Mouse (Mus musculus): ENCODE measurements at regions not wholly inside any gene's neighbourhood (a gene's known extent, or its start where the extent isn't known, plus 50 kb on each side); places are given as distances from the start of the nearest gene placed in this dataset.

DNA sequence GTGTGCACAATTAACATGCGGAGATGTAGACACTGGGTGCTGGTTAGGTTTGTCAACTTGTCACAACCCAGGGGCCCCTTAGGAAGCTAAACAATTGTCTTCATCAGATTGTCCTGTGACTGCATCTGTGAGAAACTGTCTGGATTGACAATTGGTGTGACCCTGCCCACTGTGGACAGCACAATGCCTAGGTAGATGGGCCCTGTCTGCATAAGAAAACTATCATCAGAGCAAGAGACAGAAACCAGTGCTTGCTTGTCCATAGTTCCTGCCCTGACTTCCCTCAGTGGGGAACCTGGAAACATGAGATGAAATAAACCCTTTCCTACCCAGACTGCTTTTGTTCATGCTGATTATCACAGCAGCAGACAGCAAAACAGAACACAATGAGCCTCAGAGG is 63.5 kb upstream of the Tyw5 start:
- DNase-seq (ENCODE audit: low read depth, low spot score): peak; percentile 29

DNA sequence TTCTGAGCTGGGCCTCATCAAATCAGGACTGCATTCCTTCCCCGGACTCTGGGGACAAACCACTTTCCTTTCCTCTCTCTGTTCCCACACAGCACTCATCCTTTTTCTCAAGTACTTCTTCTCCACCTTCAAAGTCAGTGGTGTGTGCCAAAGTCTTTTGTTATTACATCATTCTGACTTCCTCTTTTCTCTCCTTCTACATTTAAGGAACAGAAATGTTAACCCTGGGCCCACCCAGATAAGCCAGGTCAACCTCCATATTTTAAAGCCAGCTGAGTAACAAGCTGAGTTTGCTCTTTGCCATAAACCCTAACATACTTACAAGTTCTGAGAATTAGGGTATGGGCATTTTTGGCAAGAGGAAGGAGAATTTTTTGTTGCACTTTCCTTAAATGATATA is 65.3 kb upstream of the Tyw5 start:
- no peak for DNase-seq (ENCODE audit: low read depth, low spot score)

DNA sequence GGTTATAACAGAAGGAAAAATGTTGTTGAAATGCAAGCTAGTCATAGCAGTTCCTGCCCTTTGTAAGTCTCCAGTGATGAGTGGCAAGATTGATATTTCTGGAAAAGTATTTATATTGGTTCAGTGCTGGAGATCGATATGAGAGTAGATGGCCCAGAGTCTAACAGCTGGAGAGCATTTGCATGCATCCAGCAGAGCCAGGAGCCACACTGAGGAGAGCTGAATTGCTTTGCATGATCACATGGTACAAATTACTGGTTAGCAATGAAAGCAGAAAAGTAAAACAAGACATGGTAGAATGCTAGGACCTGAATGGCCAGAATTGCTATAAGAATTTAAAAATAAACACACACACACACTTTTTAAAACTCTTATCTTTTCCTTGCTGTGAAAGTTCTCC is 70.8 kb upstream of the Tyw5 start:
- no peak for DNase-seq (ENCODE audit: low read depth, low spot score)

DNA sequence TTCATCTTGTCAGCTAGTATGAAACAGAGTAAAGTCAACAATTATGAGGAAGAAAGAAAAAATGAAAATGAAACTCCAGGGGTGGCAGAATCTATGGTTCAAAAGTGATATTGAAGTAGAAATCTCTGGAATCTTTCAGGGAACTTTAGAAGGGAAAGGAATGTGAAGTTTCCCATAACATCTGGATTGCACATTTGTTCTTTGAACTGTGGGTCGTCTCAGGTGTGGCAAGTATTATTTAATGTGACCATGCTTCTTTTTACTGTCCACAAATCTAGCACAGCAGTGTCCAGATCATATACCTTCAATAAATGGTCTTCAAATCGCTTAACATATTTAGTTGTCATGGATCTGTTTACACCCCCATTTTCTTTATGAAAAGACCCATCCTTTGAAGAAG is 71.2 kb upstream of the Tyw5 start:
- DNase-seq (ENCODE audit: low read depth, low spot score): no peak

DNA sequence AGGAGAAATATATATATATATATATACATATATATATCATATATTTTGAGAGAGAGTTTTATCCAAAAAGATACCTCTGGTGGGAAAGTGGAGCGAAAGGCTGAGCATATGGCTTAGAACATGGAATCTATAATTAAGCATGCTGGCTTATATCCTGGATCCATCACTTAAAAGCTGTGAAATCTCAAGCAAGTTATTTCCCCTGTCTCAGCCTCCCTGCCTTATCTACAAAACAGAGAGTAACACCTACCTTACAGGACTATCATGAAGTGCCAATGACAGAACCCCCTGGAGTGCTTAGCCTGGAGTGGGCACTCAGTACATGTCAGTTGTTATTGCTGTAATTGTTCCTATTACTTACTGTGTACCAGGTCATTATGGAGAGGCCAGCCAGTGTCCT is 71.9 kb upstream of the Tyw5 start:
- no peak for DNase-seq (ENCODE audit: low read depth, low spot score)

DNA sequence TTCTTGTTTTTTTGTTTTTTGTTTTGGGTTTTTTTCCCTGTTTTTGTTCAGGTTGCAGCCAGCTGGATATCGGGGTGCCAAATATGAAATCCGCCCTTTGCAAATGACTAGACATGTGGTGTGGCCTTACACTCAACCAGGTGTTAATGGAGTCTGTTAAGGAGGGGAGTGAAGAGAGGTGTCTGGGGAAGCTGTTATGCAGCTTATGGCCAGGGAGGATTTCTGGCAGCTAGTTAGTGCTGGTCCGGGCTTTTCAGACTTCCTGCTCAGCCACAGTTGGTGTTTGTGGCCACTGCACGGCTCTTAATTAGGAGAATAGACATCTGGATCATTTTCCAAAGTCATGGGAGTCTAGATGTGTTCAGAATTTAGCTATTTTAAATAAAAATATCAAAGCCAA is 72.7 kb upstream of the Tyw5 start:
- no peak for DNase-seq (ENCODE audit: low read depth, low spot score)

DNA sequence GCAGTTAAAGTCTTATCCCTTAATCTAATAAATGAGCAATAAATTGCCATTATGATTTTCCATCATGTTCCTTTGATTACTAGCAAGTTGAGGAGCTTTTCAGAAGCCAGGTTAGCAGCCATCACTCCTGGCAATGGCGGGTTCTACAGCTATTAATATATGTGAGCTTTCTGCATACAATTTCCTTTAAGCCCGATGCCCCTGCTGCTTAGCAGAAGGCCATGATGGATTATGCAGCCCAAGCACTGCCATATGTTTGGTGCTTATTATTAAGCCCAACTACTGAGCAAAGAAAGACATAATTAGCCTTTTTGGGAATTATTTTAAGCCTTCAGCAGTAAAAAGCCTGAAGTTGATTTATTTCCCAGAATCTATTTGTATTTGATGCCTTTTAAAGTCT is 82.3 kb upstream of the Tyw5 start:
- no peak for DNase-seq (ENCODE audit: low read depth, low spot score)

DNA sequence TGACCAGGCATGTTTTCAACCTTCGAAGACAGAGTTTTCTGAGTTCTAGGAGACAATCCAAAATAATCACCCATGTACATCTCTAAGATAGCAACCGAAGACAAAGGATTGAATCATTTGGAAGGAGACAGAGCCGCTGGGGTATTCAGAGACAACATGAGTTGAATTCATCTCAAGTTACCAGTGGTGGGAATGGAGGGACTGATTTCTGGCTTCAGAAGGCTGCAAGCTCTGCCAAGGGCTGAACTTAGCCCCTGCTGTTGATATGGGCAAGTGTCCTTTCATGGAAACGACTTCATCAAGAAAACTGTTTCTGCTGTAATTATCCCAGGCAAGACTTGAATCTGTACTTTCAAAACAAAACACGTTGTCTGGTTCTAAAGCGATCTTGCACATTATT is 82.7 kb upstream of the Tyw5 start:
- no peak for DNase-seq (ENCODE audit: low read depth, low spot score)

DNA sequence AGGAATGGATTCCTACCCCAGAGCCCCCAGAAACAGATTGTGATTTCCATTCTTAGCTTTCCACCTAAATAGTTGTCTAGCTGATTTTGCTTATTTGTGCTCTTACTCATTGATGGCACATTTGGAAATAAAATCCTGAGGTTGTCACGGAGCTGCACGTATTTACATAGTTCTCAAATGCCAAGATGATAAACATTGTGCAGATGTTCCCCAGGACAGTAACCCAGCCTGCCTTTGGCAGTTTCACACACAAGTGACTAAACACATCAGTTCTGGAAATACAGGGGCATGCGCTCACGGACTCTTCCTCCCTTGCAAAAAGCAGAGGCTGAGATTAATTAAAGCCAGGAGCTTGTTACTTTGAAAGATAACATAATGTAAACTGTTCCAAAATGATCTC is 83.1 kb upstream of the Tyw5 start:
- DNase-seq (ENCODE audit: low read depth, low spot score): no peak

DNA sequence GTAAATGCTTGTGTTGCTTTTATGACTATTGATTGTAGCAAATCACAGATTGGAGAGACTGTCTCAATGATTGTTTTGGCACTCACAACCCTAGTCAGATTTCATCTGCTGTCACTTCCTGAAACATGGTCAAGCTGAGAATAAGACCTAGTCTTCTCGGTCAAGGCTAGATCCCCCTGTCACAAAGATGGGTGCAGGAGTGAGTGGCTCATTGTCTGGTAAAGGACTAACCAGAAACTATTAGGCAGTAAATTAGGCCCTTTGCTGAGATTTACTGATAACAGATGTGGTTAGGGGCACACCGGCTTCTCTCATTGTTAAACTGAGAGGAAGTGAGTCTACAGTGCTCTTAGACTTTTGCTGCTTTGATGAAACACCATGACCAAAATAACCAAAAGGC is 85.8 kb upstream of the Tyw5 start:
- DNase-seq (ENCODE audit: low read depth, low spot score): no peak

DNA sequence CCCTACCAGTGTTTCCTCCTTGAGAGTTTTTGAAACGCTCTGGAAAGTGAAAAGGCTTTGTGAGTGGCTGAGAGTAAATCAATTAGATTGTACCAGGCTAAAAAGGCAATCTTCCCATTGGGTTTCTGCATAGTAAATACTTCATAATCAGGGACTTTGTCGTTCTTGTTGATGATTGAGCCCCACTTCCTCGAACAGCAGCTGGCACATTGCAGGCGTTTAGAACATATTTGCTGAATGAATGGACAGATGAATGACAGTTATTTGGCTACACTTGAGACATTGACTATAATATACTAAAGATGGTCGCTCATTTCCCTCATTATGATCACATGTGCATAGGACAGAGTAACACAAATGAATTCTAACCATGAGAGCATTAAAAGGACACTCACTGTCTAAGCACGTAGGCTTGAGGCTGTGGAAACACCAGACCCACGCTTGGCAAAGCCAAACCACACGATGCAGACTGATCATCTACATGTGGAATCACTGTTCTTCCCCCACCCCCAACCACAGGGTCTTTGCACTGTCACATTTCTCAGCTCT is 90.7 kb upstream of the Tyw5 start:
- DNase-seq (ENCODE audit: low read depth, low spot score): no peak

DNA sequence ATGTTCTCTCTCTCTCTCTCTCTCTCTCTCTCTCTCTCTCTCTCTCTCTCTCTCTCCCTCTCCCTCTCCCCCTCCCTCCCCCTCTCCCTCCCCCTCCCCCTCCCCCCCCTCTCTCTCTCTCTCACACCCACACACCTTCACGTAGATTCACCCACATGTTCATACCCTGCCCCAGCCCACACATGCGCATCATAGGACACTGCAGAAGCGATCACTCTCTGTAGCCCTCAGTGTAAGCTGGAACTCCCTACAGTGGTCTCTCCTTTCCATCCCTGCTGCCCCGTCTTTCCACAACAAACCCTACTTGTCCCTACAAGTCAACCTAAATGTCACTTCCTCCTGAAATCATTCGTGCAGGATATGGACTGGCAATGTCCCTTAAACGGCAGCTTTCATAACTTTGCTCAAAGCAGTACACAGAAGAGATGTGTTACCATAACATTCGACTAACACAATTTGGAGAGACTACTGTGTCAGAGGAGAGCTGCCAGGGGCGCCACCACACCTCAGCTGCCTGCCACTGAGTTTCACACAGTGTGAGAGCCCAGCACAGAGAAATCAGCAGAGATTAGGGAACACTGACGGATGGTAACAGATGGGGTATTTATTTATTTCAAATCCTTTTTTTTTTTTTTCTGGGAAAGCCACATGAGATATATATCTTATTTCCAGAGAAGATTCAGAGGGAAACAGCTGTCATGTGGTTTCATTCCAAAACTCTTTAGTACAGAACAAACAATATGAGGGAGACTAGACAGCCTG is 103.6 kb upstream of the Tyw5 start:
- no peak for DNase-seq (ENCODE audit: low read depth, low spot score)

DNA sequence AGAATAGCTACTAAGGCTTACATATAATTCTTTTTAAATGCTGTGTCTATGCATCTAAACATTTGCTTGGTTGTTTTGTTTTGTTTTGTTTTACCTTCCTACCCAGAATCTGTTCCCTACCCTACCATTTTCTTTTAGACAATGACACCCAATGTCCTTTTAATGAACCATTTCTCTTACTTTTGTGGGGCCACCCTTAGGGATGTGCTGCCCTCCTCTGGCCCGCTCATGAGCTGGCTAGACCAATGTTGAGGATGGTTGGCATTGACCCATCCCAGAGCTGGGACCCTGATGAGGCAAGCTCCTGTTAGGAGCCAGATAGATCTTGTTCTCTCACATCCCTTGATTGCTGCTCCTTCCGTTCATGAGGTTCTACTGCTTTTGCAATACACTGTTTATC is 105.0 kb upstream of the Tyw5 start:
- no peak for DNase-seq (ENCODE audit: low read depth, low spot score)

DNA sequence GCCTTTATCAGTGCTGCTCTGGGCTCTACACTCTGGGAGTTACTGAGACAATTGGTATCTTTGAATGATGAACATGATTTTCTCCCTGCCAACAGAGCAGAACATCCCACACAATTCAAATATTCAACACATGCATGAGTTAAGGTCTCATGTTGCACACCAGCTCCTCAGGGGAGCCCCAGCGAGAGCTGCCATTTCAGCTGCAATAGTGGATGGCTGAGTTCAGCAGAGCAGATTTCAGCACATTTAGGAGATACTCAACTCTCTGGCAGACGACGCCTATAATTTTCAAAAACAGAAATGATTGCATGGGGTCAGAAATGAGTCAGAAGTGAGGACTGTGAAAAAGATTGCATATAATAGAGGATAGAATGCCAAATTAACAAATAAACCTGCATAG is 105.6 kb upstream of the Tyw5 start:
- DNase-seq (ENCODE audit: low read depth, low spot score): no peak

DNA sequence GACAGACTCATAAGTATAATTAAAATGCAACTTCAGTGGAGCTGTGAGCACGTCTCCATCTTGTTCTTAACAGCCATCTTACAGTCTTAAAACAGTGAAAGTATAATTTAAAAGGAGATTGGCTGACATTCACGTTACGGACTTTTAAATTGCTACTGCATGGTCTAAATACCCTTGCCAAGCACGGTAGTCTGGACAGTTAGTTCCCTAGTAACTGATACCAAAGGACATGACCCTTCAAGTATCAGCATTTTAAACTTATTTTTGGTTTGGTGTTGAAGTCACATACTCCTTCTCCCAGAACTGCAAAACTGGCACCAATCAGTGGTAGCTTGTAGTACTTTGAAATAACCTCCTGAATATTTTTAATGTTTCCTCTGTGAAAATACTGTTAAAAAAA is 119.1 kb upstream of the Tyw5 start:
- DNase-seq (ENCODE audit: low read depth, low spot score): no peak

DNA sequence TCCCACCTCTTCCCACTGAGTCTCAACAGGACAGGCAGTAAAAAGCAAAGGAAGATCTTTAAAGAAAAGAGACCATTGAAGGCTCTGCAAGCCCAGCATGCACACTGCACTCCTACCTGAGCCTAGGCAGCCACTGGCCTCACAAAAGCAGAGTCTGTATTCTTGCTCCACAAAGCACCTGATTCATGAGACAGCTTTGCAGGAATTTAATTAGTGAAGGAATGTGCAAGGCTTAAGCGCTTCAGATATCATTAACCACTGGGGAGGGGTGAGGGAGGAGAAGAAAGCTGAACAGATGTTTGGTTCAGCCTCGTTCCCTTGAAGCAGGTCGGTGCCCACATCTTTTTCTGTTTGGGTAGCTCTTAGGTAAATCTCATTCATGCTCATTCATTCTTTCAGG is 121.8 kb upstream of the Tyw5 start:
- DNase-seq (ENCODE audit: low read depth, low spot score): no peak

DNA sequence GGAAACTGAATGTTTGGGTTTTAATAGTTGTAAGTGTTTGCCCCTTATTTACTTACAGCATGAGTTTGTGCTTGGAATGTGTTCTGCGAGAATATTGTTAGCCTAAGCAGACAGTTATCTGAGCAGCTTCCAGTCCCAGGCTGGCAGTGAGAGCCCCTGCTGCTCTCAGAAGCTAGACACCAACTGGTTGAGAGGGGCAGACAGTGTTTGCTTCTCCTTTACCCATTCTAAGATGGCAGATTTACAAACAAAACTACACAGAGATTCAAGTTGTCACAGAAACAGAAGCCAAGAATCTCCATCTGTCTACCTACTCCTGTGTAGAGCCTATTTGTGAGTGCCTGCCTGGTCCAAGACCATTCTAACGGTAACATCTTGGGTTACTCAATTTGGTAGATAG is 122.4 kb upstream of the Tyw5 start:
- DNase-seq (ENCODE audit: low read depth, low spot score): no peak

DNA sequence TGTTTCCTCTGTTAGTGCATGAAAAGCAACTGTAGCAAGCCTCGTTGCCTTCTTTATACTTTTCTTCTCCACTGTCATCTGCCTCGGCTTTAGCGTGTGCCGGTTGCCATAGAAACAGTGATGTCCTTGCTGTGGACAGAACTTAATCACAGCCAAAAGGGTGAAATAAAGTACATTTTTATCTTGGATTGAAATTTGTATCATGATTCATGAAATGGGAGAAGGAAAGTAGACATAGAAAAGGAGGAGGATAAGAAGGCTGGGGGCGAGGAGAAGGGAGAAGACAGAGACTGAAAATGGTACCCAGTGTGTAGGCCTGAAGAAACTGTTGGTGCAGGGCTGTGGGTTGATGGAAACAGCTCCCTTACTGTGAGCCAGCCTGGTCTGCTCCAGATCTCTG is 130.5 kb upstream of the Tyw5 start:
- no peak for DNase-seq (ENCODE audit: low read depth, low spot score)

DNA sequence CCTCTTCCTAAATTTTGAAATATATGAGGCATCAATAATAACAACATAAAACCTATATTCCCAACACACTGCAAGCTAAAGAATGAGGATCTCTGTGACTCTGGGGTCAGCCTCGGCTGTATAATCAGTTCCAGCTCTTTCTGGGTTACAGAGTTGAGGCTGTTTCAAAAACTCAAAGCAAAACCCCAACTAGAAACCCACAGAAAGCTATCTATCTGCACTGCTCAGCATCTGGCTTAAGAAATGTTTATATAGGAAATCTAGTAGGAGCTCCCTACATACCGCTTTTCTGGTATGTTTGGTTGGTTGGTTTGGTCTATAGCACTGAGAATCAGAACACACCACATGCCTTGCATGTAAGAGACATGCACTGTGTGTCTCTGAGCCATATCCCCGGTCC is 137.8 kb upstream of the Tyw5 start:
- no peak for DNase-seq (ENCODE audit: low read depth, low spot score)

DNA sequence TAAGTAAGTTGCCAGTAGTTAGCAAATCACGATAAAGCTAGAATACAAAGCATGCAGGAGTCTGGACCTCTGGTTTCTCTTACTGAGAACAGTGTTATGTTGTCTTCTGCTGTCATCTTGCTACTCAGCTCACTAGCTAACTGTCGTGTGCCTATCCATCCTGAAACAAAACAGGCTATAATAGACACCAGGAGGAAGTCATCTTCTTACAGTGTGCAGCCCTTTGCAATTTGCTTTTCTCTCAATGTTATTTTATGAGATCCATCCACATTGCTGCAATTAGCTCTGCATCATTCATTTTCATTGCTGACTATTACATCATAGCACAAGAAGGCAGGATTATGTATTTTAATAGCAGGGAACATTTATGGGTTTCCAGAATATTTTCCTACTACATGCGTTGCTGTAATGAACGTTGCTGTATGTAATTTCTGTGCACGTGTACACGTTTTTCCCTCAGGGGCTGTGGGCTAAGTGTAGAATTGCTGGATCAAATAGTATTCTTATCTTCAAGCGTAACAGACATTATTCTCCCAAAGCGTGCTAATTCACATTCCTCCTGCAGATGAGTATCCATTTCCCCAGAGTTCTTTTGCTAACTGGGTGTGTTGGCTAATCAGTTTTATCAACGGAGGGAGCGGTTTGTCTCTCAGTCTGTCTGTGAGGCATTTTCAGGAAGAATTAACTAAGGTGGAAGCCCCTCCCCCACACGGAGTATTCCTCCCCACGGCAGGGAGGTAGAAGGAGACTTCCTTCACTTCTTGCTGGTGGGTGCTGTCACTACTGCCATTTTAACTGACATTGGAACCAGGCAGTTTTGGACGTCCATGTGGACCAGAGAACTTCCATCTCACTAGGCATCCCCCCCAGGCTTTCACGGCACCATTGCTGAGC is 139.1 kb upstream of the Tyw5 start:
- DNase-seq (ENCODE audit: low read depth, low spot score): no peak

DNA sequence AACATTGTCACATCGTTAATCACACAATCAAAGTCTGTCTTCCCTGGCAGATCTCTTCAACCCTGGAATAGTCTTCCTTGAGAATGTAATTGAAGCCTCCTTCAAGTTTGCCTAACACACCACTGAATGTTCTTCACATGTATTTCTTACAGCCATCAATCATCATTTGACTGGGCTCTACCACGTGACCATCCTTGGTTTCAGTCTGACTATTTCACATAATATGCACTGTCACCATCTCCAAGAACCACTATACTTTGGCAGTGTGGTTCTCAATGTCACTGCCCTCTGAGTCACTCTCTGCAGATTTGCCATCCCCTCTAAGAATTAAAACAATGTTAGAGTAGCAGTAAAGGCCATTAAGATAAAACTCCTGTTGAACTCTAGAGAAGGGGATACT is 154.6 kb upstream of the Tyw5 start:
- no peak for DNase-seq (ENCODE audit: low read depth, low spot score)

DNA sequence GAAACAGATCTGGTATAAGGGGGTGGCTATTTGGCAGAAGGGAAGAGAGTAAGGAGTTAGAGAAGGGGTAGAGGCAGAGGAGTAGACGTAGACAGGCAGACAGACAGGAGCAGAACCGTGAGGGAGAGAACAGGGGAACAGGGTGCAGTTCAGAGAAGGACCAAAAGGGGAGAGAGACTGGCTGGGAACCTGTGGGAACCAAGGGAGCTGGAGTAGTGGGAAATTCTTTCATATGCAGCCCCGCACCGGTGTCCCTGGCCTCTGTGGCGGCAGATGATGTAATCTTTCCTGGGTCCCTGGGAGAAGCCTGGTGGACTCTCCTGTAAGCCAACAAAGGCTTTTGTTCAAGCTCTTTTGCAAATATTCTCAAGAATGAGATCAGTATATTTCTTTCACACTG is 157.8 kb upstream of the Tyw5 start:
- DNase-seq (ENCODE audit: low read depth, low spot score): peak; percentile 14

DNA sequence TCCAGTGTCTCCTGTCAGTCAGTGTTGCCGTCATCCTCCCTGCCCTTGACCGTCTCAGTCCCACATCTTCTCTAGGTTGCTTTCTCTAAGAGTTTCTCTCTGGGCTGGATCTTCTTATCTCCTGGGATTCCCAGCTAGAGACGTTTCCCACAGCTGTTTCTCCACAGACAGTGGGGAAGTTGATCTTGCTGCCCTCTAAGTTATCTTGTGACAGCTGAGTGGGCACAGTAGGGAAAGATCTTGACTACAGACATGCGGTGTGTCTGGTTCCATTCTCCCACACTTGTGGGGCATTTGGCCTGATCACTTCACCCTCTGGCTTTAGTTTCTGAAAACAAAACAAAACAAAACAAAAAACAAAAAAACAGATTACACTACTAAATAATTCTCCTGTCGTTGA is 165.2 kb upstream of the Tyw5 start:
- no peak for DNase-seq (ENCODE audit: low read depth, low spot score)
